Mouse (Mus musculus): ENCODE data around the gene Rbfox3. TPM values are rescaled to one million over a fixed set of nuclear protein-coding genes. Genes with fewer than 3 reads are reported as not detected.

The Rbfox3 gene
- total and polyA plus RNA-seq, 3 experiments, result not detected

DNA sequence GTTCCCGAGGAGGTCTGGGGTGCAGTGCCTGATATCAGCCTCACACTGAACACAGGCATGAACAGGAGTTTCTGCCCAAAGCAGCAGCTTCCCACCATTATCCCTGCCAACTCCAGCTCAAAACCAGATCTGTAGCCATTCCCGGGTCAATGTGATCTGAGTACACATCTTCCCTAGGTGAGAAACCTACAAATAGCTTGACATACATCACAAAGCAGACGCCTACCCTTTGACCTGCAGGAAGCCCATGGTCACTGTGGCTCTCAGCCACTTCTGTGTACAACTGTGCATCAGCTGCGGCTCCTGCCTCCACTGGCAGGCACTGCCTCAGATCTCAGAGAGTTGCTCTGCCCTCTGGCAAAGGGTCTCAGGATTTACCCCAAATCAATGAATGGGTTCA is 28.3 kb upstream of the Rbfox3 start:
- DNase-seq (ENCODE audit: extremely low read depth), result no peak
- Histone ChIP-seq H3K27ac (ENCODE audit: insufficient read depth, low read depth) (no peak overlapping the region), H3K9ac (ENCODE audit: insufficient read depth, low read depth) (no peak overlapping the region), H3K4me3 (replicated peaks in 1 of 3; ENCODE audit: low read depth in 2 of 3, low read length in 2 of 3, poor library complexity in 1 of 3) (no peak overlapping the region), H3K4me2 (ENCODE audit: insufficient read depth, low read depth, poor library complexity, severe bottlenecking) (no peak overlapping the region), H3K79me2 (replicated peaks; ENCODE audit: control insufficient read depth, extremely low read depth, insufficient read depth, poor library complexity, severe bottlenecking) (no peaks in the 10 kb centered on the region), H3K9me3 (replicated peaks; ENCODE audit: low read length) (no peaks in the 10 kb centered on the region), H3K4me1 (ENCODE audit: control insufficient read depth in 1 of 2, insufficient read depth in 2 of 2) (no peaks in the 10 kb centered on the region), H3K27me3 (replicated peaks) (peaks cover 90% of the 10 kb centered on the region), H3K36me3 (replicated peaks in 1 of 2; ENCODE audit: control insufficient read depth in 1 of 2, insufficient read depth in 1 of 2, low read length in 1 of 2) (no peaks in the 10 kb centered on the region)
- in situ Hi-C loops (cut with MboI; ENCODE audit: low pct_ligation_motif_present, low pct_unique_long_range_greater_than_20kb, low sequenced_read_pairs) (loop anchor here (5.0 kb wide), 1 partner anchor 42 kb away; no protein-coding TSS in a partner anchor), dilution Hi-C loops (cut with MboI; ENCODE audit: extremely low pct_ligation_motif_present, extremely low pct_unique_long_range_greater_than_20kb, low sequenced_read_pairs) (no loop called here)
- TF ChIP-seq RCOR1 (conservative IDR thresholded peaks at IDR 0.05; ENCODE audit: low read depth, low read length), result no peak
- no peak for TF ChIP-seq TCF12 (IDR thresholded peaks at IDR 0.05; ENCODE audit: low read depth, low read length)
- TF ChIP-seq RAD21 (IDR thresholded peaks at IDR 0.05; ENCODE audit: low read depth, low read length), result no peak
- no peak for TF ChIP-seq EP300 (IDR thresholded peaks at IDR 0.05; ENCODE audit: low read length)
- TF ChIP-seq HCFC1 (IDR thresholded peaks at IDR 0.05; ENCODE audit: low read depth, low read length), result no peak
- TF ChIP-seq SIN3A (IDR thresholded peaks at IDR 0.05; ENCODE audit: low read length), result no peak
- no peak for TF ChIP-seq POLR2A (IDR thresholded peaks at IDR 0.05; ENCODE audit: low read depth, low read length)
- TF ChIP-seq NELFE (IDR thresholded peaks at IDR 0.05; ENCODE audit: low read depth, low read length), result no peak
- TF ChIP-seq UBTF (IDR thresholded peaks at IDR 0.05; ENCODE audit: low read depth, low read length), result no peak
- TF ChIP-seq CTCF (conservative IDR thresholded peaks at IDR 0.05 in 1 of 2, IDR thresholded peaks at IDR 0.05 in 1 of 2; ENCODE audit: low read depth in 2 of 2, low read length in 2 of 2), result no peak
- no peak for TF ChIP-seq ZMIZ1 (IDR thresholded peaks at IDR 0.05; ENCODE audit: low read depth, low read length)
- TF ChIP-seq PAX5 (IDR thresholded peaks at IDR 0.05; ENCODE audit: low read length), result no peak
- TF ChIP-seq TBP (conservative IDR thresholded peaks at IDR 0.05; ENCODE audit: low read depth, low read length), result no peak
- TF ChIP-seq JUN (IDR thresholded peaks at IDR 0.05; ENCODE audit: insufficient read depth, low read depth, low read length), result no peak

DNA sequence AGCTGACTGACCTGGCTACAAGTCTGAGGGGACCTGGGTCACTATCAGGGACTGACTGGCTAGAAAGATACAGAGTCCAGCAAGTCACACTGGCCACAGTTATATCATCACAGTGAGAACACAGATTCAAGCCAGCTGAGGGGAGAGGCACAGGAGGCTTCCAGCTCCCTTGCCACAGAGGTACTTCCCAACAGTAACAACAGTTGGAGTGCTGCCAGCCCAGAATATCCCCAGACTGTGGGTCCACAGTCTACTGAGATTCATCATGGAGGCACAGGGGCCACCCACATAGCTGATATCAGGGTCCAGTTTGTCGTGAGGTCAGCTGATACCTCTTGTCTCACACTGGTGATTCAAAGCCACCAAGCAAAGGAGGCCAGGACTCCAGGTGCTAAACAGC is 23.5 kb upstream of the Rbfox3 start:
- H3K27ac ChIP-seq (ENCODE audit: insufficient read depth, low read depth), result no peak overlapping the region
- TF ChIP-seq POLR2AphosphoS2 (IDR thresholded peaks at IDR 0.05; ENCODE audit: low read depth, low read length) (no peak), RAD21 (IDR thresholded peaks at IDR 0.05; ENCODE audit: low read depth, low read length) (no peak), NRF1 (IDR thresholded peaks at IDR 0.05; ENCODE audit: low read depth, low read length) (no peak), SMC3 (IDR thresholded peaks at IDR 0.05; ENCODE audit: low read depth, low read length) (no peak), JUND (conservative IDR thresholded peaks at IDR 0.05; ENCODE audit: low read depth, low read length) (no peak), ELF1 (IDR thresholded peaks at IDR 0.05; ENCODE audit: low read depth, low read length) (no peak), UBTF (IDR thresholded peaks at IDR 0.05; ENCODE audit: low read depth, low read length) (no peak), TBP (conservative IDR thresholded peaks at IDR 0.05; ENCODE audit: low read depth, low read length) (no peak), RCOR1 (conservative IDR thresholded peaks at IDR 0.05; ENCODE audit: low read depth, low read length) (no peak), MAZ (IDR thresholded peaks at IDR 0.05; ENCODE audit: low read depth, low read length) (no peak)

More for the DNA sequence above, 23.5 kb upstream of the Rbfox3 start:
- H3K4me3 ChIP-seq (replicated peaks in 1 of 3; ENCODE audit: low read depth in 2 of 3, low read length in 2 of 3, poor library complexity in 1 of 3), result no peak overlapping the region
- H3K4me1 ChIP-seq (ENCODE audit: control insufficient read depth in 1 of 2, insufficient read depth in 2 of 2), result no peaks in the 10 kb centered on the region
- H3K79me2 ChIP-seq (replicated peaks; ENCODE audit: control insufficient read depth, extremely low read depth, insufficient read depth, poor library complexity, severe bottlenecking), result no peaks in the 10 kb centered on the region
- H3K36me3 ChIP-seq (replicated peaks in 1 of 2; ENCODE audit: control insufficient read depth in 1 of 2, insufficient read depth in 1 of 2, low read length in 1 of 2), result no peaks in the 10 kb centered on the region
- H3K9ac ChIP-seq (ENCODE audit: insufficient read depth, low read depth), result no peak overlapping the region
- peaks cover 77% of the 10 kb centered on the region for H3K27me3 ChIP-seq (replicated peaks)
- H3K4me2 ChIP-seq (ENCODE audit: insufficient read depth, low read depth, poor library complexity, severe bottlenecking), result no peak overlapping the region
- in situ Hi-C loops (cut with MboI; ENCODE audit: low pct_ligation_motif_present, low pct_unique_long_range_greater_than_20kb, low sequenced_read_pairs) (no loop called here), dilution Hi-C loops (cut with MboI; ENCODE audit: extremely low pct_ligation_motif_present, extremely low pct_unique_long_range_greater_than_20kb, low sequenced_read_pairs) (no loop called here)
- no peak for DNase-seq (ENCODE audit: extremely low read depth)
- peaks cover 14% of the 10 kb centered on the region for H3K9me3 ChIP-seq (replicated peaks; ENCODE audit: low read length)

Data from CH12.LX (cell line).